Mouse (Mus musculus) adrenal gland (tissue): ENCODE measurements around the gene Lck.

Experiments used
- intact Hi-C: fragments of 180-260 bp; cut with DNase I; formaldehyde crosslinking; loops from one replicate; pipeline ENCODE4 v1.15.1; 2025
- microRNA-seq, 2 experiments: library from miRNA; unstranded; fragments of <30 nt; microRNA quantifications; one replicate each; pipeline ENCODE4; 2019

The Lck gene

DNA sequence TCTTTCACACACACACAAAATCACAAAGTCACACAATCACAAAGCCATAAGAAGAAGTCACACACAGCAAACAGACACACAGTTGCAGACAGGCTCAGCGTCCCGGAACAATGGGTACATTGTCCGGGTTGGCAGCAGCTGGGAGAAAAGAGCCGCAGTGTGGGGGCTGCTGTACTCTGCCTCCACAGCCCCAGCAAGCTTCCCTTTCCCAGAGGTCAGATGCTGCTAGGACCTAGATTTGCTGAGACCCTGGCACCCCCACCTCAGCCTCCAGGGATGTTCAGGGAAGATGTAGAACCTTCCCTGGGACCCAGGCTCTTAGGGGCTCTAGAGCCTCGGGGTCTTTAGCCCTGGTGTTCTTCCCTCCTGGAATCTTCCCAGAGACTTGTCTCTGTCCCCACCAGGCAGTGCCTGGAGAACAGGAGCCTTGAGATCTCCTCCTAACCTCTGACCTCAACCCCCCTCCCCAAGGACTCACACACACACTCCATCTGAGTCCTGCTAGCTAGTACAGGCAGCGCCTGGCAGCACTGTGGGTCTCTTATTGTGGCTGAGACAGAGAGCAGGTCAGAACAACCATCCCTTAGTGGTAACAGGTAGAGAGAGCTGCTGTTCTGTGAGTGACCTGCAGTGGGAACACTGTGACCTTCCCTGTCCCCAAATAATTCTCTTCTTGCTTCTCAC, 61.9 kb downstream of the Lck start:
- intact Hi-C loops, result no loop called here

DNA sequence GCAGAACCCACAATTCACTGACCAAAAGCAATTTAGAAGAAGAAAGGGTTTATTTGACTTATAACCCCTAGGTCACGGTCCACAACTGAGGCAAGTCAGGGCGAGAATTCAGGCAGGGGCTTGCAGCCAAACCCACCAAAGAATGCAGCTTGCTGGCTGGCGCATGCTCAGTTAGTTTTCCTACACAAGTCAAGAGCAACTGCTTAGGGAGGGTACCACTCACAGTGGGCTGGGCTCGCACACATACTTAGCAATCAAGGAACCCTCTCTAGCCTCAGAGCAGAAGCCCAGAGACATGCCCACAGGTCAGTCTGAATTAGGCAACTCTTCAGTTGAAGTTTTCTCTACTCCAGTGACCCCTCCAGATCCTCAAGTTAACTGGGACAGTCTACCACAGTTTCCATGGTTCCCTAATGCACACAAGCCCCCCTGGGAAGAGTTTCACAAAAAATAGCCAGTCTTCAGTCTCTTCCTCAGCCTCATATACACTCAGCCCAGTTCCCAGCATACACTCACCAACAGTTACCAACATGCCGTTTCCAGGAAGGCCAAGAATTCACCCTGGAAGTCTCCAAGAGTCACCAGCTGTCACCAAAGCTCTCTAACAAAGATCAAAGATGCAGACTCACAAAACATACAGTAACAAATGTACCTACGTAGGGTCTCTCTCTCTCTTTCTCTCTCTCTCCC, 62.6 kb downstream of the Lck start:
- intact Hi-C loops, result no loop called here

DNA sequence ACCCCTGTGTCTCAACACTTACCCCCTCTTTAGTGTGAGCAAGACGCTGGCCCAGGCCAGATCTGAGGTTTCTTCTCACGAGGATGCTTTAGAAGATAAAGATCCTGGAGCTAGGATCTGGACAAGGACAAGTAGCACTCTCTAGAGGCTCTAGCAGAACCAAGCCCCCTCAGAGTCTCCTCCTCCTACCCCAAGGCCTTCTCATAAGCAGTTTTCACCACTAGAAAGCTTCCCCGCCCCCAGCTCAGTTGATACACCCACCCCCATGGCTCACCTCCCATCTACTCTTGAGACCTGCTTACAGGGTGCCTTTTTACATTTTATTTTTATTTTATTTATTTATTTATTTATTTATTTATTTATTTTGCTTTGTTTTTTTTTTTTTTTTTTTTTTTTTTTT, 63.8 kb downstream of the Lck start:
- intact Hi-C loops, result no loop called here

DNA sequence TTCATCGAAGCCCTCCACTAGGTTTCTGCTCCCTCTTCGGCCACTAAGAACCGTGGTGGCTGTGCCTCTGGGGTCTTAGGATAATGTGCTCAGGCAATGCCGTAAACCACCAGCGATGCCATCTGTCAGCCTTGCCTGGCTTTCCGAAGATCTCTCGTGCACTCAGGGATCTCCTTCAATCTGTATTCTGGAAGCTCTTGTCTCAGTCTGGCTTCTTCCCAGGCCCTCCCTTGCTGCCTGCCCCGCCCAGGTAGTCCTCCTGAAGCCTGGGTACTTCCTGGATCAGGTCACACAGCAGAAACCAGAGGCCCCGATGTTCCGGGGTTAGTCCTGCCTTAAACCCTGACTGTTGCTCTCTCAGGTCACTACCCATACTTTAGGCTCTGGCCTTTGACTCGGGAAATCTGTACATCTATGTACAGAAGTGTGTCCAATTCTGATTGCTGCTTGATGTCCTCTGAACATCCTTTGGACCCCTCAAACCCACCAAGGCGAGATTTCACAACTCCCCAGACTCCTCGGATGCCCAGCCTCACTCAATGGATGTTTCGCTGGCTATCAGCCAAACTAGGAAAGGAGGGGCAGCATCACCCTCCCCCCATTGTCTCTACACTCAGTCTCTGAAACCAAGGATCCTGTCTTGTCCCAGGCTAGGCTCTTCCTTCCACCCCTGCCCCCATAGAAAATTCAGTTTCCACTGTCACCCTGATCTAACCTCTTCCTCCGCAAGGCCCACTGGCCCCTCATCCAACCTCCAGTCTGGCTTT, 64.4 kb downstream of the Lck start:
- intact Hi-C loops, result no loop called here

DNA sequence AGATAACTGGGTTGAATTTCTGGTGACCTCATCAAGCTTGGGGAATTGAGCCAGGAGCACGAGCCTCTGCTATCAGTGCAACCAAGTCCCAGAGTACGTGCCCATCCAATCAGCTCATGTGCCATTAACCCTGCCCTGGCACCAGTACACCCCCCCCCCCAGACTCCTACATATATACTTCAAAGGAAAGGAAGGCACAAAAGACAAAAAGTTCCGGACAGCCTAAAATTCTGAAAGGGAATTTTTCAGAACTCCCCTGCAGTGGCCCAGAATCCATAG, 65.3 kb downstream of the Lck start:
- intact Hi-C loops, result no loop called here

DNA sequence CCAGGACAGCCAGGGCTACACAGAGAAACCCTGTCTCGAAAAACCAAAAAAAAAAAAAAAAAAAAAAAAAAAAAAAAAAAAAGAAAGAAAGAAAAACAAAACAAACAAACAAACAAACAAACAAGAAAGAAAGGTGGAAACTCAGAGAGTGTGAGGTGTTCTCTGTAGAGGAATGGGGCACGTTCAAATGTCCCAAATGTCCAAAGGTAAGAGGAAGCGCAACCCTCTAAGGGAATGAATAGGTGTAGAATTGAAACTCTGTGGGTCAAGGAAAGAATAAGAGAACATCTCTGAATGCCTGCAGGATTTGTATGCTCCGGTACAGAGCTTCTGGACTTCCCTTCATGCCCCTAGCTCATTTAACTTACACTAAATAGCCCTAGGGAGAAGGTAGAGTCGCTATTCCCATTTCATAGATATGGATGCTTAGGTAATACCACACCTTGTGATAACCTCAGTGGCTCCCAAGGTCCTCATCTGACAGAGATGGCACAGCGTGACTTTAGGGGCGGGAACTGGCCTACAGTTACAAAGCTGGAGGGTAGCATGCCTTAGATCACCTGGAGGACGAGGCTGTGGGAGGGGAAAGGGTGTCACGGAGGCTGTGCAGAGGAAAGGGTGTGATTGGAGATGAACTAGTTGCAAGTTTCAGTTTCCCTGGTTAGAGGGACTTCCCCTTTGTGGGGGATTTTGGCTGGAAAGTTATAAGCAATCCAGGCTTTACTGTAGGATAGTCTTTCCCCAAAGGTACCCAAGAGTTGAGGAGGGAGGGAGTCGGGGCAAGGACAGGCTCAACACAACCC, 65.8 kb downstream of the Lck start:
- intact Hi-C loops, result no loop called here

DNA sequence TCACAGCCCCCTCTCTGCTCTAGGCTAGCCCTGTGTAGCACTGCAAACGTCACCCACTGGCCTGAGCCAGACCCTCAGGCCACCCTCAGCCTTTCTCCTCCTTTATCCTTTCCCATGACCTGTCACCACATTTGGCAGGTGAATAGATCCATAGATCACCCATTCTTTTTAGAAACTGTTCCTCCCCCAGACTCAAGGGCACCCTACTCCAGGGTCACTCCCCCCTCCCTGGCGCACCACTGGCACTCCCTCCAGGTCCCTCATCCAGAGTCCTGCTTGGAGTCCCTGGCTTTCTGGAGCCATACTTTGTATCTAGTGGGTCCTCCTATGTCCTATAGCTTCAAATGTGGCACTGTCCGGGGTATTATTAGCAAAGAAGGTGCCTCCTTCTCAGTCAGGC, 67.9 kb downstream of the Lck start:
- intact Hi-C loops, result no loop called here

DNA sequence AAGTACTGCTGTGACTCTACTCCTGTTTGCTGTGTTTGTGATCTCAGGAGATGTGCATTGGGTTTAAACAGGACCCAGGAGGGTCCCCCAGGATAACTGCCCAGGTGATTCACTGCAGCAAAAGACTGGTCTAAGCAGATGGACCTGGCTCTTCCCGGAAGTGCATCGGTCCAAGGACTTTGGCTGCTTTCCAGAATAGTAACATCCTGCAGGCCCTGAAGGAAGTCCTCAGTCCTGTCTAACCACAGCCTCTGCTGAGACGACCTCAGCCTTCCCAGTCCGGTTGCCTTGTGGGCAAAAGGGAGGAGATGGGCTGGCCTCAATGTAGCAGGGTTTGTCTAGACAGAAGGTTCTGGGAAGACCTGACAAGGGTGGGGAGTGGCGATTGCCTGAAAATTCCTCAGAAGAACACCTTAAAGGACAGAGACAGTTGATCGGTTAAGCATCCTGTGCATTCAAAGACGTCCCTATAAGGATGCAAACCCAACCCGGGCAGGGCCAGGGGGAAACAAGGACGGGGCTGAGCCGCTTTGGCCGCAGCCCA, 70.5 kb downstream of the Lck start:
- intact Hi-C loops, result no loop called here

DNA sequence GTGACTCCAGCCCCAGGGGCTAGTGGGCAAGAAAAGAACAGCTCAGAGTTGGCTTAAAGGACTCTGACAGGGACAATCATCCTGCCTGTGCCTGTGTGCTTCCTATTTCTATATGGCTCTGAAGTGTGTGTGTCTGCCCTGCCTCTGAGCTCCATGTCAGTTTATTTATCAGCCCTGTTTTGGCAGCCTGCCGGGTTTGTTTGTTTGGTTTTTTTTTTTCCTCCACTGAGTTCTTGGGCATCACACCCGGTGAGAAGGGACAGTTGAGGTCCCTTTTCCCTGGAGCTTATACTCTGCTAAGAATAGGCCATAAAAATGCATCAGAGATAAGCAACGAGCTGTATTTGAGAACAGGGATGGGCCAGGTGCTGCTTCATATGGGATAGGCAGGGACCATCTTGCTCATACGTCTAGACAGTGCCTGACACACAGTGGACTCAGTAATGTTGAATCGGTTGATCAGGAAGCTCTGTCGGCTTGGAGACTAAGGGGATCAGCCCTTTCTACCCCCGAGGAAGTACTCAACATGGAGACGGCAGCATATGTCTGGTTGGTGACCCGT, 71.0 kb downstream of the Lck start:
- intact Hi-C loops, result no loop called here

DNA sequence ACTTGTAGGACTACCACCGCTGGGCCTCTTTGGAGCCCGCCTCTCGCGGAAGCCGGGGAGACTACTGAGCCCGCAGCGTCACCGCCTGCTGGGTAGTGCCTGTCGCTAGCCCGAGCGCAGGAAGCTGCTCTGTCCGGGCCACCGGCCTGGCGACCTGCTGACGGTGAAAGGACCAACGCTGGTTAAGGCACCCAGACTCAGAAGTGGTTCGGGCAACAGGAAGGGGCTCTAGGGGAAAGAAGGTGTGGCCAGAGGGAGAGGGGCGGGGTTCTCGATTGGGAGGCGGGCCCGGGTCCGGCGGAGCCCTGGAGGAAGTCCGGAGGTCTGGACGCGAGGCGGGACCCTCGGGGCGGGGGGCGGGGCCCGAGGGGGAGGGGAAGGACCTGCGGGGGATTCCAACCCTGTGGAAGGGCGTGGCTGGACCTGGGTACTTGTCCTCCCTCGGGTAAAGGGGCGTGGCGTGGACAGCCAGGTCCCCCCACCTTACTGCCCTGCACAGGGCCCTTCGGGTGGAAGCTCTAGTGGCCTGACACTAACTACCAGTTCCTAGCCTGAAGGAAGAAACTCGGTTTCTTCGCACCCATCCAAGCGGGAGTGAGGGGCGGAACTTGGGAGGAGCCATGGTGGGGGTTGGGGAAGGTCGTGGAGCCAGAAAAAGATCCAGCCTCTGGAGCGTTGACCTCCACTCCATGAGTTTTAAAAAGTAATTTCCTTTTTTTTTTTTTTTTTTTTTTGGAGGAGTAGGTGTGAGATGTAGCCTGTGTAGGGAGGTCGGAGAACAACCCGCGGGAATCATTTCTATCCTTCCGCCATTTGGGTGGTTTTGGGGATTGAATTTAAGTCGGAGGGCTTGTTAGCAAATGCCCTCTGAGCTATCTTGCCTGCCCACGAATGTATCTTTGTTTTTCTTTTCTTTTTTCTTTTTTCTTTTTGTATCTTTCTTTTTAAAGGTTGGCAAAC, 72.6 kb downstream of the Lck start:
- intact Hi-C loops, result no loop called here

DNA sequence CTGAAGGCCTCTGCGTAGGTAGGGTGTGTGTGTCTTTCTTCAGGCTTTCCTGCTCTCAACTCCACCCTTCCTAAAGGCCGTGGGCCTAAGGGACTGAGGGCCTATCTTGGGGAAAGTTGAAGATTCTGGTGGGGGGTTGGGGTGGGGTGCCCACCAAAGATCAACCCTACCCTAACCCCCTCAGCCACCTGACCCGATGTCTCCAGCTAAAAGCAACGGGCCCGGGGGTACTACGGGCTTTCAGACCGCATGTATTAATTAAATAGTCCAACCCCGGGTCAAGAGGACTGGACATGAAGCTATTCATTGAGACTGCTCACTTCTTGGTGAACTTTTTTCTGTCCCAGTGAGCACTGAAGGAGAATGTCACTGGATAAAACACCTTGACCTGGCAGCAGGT, 73.4 kb downstream of the Lck start:
- intact Hi-C loops, result no loop called here

DNA sequence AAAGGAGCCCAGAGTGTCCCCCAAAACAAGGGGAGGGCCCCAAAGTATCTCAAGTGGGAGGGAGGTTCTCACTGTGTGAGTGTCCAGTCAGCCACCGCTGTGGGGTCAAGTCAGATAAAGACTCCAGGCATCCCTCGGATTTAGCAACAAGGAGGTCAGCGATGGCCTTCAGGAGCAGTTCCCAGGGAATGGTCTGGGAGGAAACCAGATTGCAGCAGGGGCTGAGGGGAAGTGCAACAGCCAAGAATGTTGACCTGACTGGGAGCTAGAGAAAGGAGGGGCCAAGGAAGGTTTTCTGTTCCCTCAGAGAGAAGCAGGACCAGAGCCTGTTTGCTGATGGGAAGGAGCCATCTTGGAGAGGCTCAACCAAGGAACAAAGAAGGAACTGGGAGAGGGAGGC, 74.5 kb downstream of the Lck start:
- intact Hi-C loops, result loop anchor here (5.0 kb wide), 1 partner anchor 43 kb away; the partner anchor contains the start of gene Hdac1

Small RNA genes lying within 50 kb of the gene (microRNA-seq; reads per million reads assigned to microRNA genes)
- 0 reads per million in 2 experiments for gene Mir8119
